Mouse (Mus musculus): Measurements from ENCODE around the gene Rnf123.

DNA sequence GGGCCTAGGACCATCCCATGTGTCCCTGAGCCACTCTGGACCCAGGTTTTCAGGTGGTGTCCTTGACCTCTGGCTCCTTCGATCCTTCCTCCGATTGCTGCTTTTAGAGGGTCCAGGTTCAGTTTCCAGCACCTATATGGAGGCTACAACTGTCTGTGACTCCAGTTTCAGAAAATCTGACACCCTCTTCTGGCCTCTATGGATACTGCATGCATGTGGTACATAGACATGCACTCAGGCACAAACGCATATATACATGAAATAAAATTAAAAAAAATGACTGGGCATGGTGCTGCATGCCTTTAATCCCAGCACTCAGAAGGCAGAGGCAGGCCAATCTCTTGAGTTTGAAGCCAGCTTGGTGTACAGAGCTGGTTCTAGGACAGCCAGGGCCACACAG lies 55.3 kb downstream of the Rnf123 start:
- TF ChIP-seq POLR2A (IDR thresholded peaks at IDR 0.05; ENCODE audit: extremely low read depth, insufficient read depth, low read length) (no peak), CTCF (IDR thresholded peaks at IDR 0.05; ENCODE audit: low read depth, low read length) (no peak)
